Mouse (Mus musculus) neural tube, embryonic 15.5 days (tissue): Measurements from ENCODE around the gene Orai1. TPM values are rescaled to one million over a fixed set of nuclear protein-coding genes. Genes with fewer than 3 reads are reported as not detected.

Source experiments
- ATAC-seq: fragments of 200-750 bp; cut with Nextera tagmentation; 2 replicates; pipeline ENCODE4 v1.8.0; 2017; ENCODE audit warnings: mild to moderate bottlenecking, moderate TSS enrichment, moderate library complexity; ENCODE audit not compliant: low FRiP score
- H3K27ac ChIP-seq: fragments of 300-500 bp; sonication (generic); replicated peaks from 2 replicates; pipeline ENCODE4 v1.5.1; 2015; ENCODE audit warnings: mild to moderate bottlenecking, inconsistent platforms
- H3K27me3 ChIP-seq: fragments of 300-500 bp; sonication (generic); replicated peaks from 2 replicates; pipeline ENCODE4 v1.6.1; 2015; ENCODE audit warnings: inconsistent platforms
- H3K36me3 ChIP-seq: fragments of 300-500 bp; sonication (generic); 2 replicates; pipeline ENCODE4 v1.6.1; 2015; ENCODE audit warnings: inconsistent platforms
- H3K4me1 ChIP-seq: fragments of 300-500 bp; sonication (generic); 2 replicates; pipeline ENCODE4 v1.6.1; 2015; ENCODE audit warnings: inconsistent platforms
- H3K4me2 ChIP-seq: fragments of 300-500 bp; sonication (generic); 2 replicates; pipeline ENCODE4 v1.6.1; 2015; ENCODE audit warnings: inconsistent platforms, mild to moderate bottlenecking, moderate library complexity
- H3K4me3 ChIP-seq: fragments of 300-500 bp; sonication (generic); replicated peaks from 2 replicates; pipeline ENCODE4 v1.5.1; 2015; ENCODE audit warnings: mild to moderate bottlenecking, inconsistent platforms
- H3K9ac ChIP-seq: fragments of 300-500 bp; sonication (generic); replicated peaks from 2 replicates; pipeline ENCODE4 v1.6.1; 2015; ENCODE audit warnings: mild to moderate bottlenecking, inconsistent platforms
- H3K9me3 ChIP-seq: fragments of 300-500 bp; sonication (generic); replicated peaks from 2 replicates; pipeline ENCODE4 v1.6.1; 2016; ENCODE audit warnings: inconsistent platforms
- WGBS: fragments of 180-500 bp; shearing (Covaris S2); methylation state at CpG from one replicate; pipeline ENCODE4 v1.1.7; 2015; ENCODE audit warnings: mixed read lengths; 5-methylcytosine and 5-hydroxymethylcytosine counted together
- polyA plus RNA-seq: library from polyadenylated mRNA; unstranded; fragments of >200 nt; fragmentation: Nextera tagmentation; extraction: Ambion mirVana; gene quantifications from 2 replicates; pipeline ENCODE4 v1.2.1, GENCODE M21; 2015

The Orai1 gene
- polyA plus RNA-seq, 1 experiment from 2014 or later = 14.2 TPM

GRCm38 (mm10) chr5:122987211-122988020 is 27.5 kb upstream of the Orai1 start:
- Histone ChIP-seq H3K9ac (peak overlapping the region; percentile 48), H3K9me3 (no peaks in the 10 kb centered on the region), H3K27ac (no peak overlapping the region), H3K36me3 (no peaks in the 10 kb centered on the region), H3K27me3 (no peaks in the 10 kb centered on the region), H3K4me2 (peak overlapping the region; percentile 96), H3K4me3 (peak overlapping the region; percentile 74), H3K4me1 (peaks cover 53% of the 10 kb centered on the region)
- ATAC-seq = 0 out of 2 replicates have a peak, but pooled peaks have one; percentile 33
- 2% methylated on average over 39 of the region's 39 CpGs for WGBS

GRCm38 (mm10) chr5:122988021-122988751 is 26.7 kb upstream of the Orai1 start:
- WGBS = under 1% methylated on average over 41 of the region's 41 CpGs
- ATAC-seq = no peak

GRCm38 (mm10) chr5:122989001-122989525 is 25.8 kb upstream of the Orai1 start:
- ATAC-seq = peak; percentile 73; the same call in 1 of the 2 replicates
- Histone ChIP-seq H3K4me1 (peaks cover 53% of the 10 kb centered on the region), H3K4me2 (peak overlapping the region; percentile 96), H3K27me3 (no peaks in the 10 kb centered on the region), H3K36me3 (no peaks in the 10 kb centered on the region), H3K9me3 (no peaks in the 10 kb centered on the region), H3K27ac (peak overlapping the region; percentile 79), H3K4me3 (peak overlapping the region; percentile 74), H3K9ac (peak overlapping the region; percentile 48)
- under 1% methylated on average over 32 of the region's 39 CpGs for WGBS

More at GRCm38 (mm10) chr5:122988021-122988751, 26.7 kb upstream of the Orai1 start:
- peak overlapping the region; percentile 48 for H3K9ac ChIP-seq
- no peaks in the 10 kb centered on the region for H3K27me3 ChIP-seq
- H3K27ac ChIP-seq = peak overlapping the region; percentile 79
- H3K36me3 ChIP-seq = no peaks in the 10 kb centered on the region
- peak overlapping the region; percentile 96 for H3K4me2 ChIP-seq
- H3K4me1 ChIP-seq = peaks cover 53% of the 10 kb centered on the region
- no peaks in the 10 kb centered on the region for H3K9me3 ChIP-seq
- peak overlapping the region; percentile 74 for H3K4me3 ChIP-seq

- peak within 1 kb of the TSS; percentile 48 for H3K9ac ChIP-seq
- peak; percentile 16; the same call in 1 of the 2 replicates for ATAC-seq
- H3K4me1 ChIP-seq = peaks cover 55% of the 10 kb centered on the region
- no peaks in the 10 kb centered on the region for H3K9me3 ChIP-seq
- H3K4me2 ChIP-seq = peak within 1 kb of the TSS; percentile 96
- no peaks in the 10 kb centered on the region for H3K36me3 ChIP-seq
- H3K4me3 ChIP-seq = peak within 1 kb of the TSS; percentile 74
- no peaks in the 10 kb centered on the region for H3K27me3 ChIP-seq
- 3% methylated on average over 15 of the region's 15 CpGs for WGBS
- H3K27ac ChIP-seq = peak within 1 kb of the TSS; percentile 79
These were observed 25.1 kb upstream of the Orai1 start, which contains the start of gene Kdm2b for GRCm38 (mm10) chr5:122989551-122990330. Gene Kdm2b (minus strand): TSS chr5:122989823.

- H3K27ac ChIP-seq = no peak overlapping the region
These were observed 24.3 kb upstream of the Orai1 start for GRCm38 (mm10) chr5:122990411-122991160.

GRCm38 (mm10) chr5:122991350-122992004 is 23.4 kb upstream of the Orai1 start:
- no peak for ATAC-seq
- H3K9ac ChIP-seq = no peak overlapping the region
- WGBS = 32% methylated on average over 5 of the region's 5 CpGs
- H3K4me3 ChIP-seq = no peak overlapping the region
- H3K4me1 ChIP-seq = peaks cover 47% of the 10 kb centered on the region
- no peaks in the 10 kb centered on the region for H3K9me3 ChIP-seq
- no peak overlapping the region for H3K27ac ChIP-seq
- no peaks in the 10 kb centered on the region for H3K27me3 ChIP-seq
- H3K4me2 ChIP-seq = no peak overlapping the region; the same call in 1 of the 2 replicates
- no peaks in the 10 kb centered on the region for H3K36me3 ChIP-seq

More at GRCm38 (mm10) chr5:122990411-122991160, 24.3 kb upstream of the Orai1 start:
- no peak overlapping the region; the same call in 1 of the 2 replicates for H3K9ac ChIP-seq
- H3K4me2 ChIP-seq = peak overlapping the region; percentile 96
- H3K27me3 ChIP-seq = no peaks in the 10 kb centered on the region
- H3K9me3 ChIP-seq = no peaks in the 10 kb centered on the region
- 18% methylated on average over 16 of the region's 16 CpGs for WGBS
- H3K4me1 ChIP-seq = peaks cover 54% of the 10 kb centered on the region
- no peak for ATAC-seq
- no peaks in the 10 kb centered on the region for H3K36me3 ChIP-seq
- peak overlapping the region; percentile 74; the same call in 1 of the 2 replicates for H3K4me3 ChIP-seq

GRCm38 (mm10) chr5:122993811-122994210 is 21.1 kb upstream of the Orai1 start:
- Histone ChIP-seq H3K9me3 (no peaks in the 10 kb centered on the region), H3K27ac (no peak overlapping the region), H3K4me2 (no peak overlapping the region), H3K36me3 (no peaks in the 10 kb centered on the region), H3K9ac (no peak overlapping the region), H3K4me1 (peaks cover 28% of the 10 kb centered on the region), H3K27me3 (no peaks in the 10 kb centered on the region), H3K4me3 (no peak overlapping the region)
- WGBS = 56% methylated on average over 2 of the region's 2 CpGs
- no peak for ATAC-seq

GRCm38 (mm10) chr5:122994303-122994846 is 20.5 kb upstream of the Orai1 start:
- ATAC-seq = 0 out of 2 replicates have a peak, but pooled peaks have one; percentile 63
- Histone ChIP-seq H3K27me3 (no peaks in the 10 kb centered on the region), H3K27ac (no peak overlapping the region), H3K9me3 (no peaks in the 10 kb centered on the region), H3K4me1 (peaks cover 26% of the 10 kb centered on the region), H3K4me3 (0 out of 2 replicates have a peak overlapping the region, but pooled peaks have one; percentile 5), H3K36me3 (no peaks in the 10 kb centered on the region), H3K9ac (no peak overlapping the region), H3K4me2 (peak overlapping the region; percentile 35)
- WGBS = 8% methylated on average over 5 of the region's 5 CpGs

GRCm38 (mm10) chr5:122994910-122995309 is 20.0 kb upstream of the Orai1 start:
- Histone ChIP-seq H3K36me3 (no peaks in the 10 kb centered on the region), H3K4me3 (no peak overlapping the region), H3K27me3 (no peaks in the 10 kb centered on the region), H3K4me2 (peak overlapping the region; percentile 17; the same call in 1 of the 2 replicates), H3K9ac (no peak overlapping the region), H3K27ac (no peak overlapping the region), H3K4me1 (peaks cover 21% of the 10 kb centered on the region), H3K9me3 (no peaks in the 10 kb centered on the region)
- ATAC-seq = no peak
- 0% methylated on average over 1 of the region's 1 CpGs for WGBS
